Mouse (Mus musculus) liver, embryonic 12.5 days (tissue): ENCODE measurements around the gene Rsbn1. TPM values are rescaled to one million over a fixed set of nuclear protein-coding genes. Genes with fewer than 3 reads are reported as not detected.

ENCODE experiments used
- ATAC-seq: fragments of 200-750 bp; cut with Nextera tagmentation; 2 replicates; pipeline ENCODE4 v1.8.0; 2017; ENCODE audit warnings: moderate number of reproducible peaks, mild to moderate bottlenecking, moderate library complexity
- H3K27ac ChIP-seq: fragments of 300-500 bp; sonication (generic); 2 replicates; pipeline ENCODE4 v1.5.1; 2016; ENCODE audit warnings: mild to moderate bottlenecking
- H3K27me3 ChIP-seq: fragments of 300-500 bp; sonication (generic); replicated peaks from 2 replicates; pipeline ENCODE4 v1.6.1; 2016; ENCODE audit warnings: mild to moderate bottlenecking, moderate library complexity
- H3K36me3 ChIP-seq: fragments of 300-500 bp; sonication (generic); 2 replicates; pipeline ENCODE4 v1.6.1; 2016; ENCODE audit warnings: mild to moderate bottlenecking, moderate library complexity
- H3K4me1 ChIP-seq: fragments of 300-500 bp; sonication (generic); 2 replicates; pipeline ENCODE4 v1.6.1; 2016
- H3K4me2 ChIP-seq: fragments of 300-500 bp; sonication (generic); 2 replicates; pipeline ENCODE4 v1.6.1; 2016; ENCODE audit warnings: mild to moderate bottlenecking, moderate library complexity
- H3K4me3 ChIP-seq: fragments of 300-500 bp; sonication (generic); 2 replicates; pipeline ENCODE4 v1.5.1; 2016; ENCODE audit warnings: mild to moderate bottlenecking, moderate library complexity
- H3K9ac ChIP-seq: fragments of 300-500 bp; sonication (generic); 2 replicates; pipeline ENCODE4 v1.6.1; 2016; ENCODE audit warnings: mild to moderate bottlenecking, moderate library complexity
- H3K9me3 ChIP-seq: fragments of 300-500 bp; sonication (generic); replicated peaks from 2 replicates; pipeline ENCODE4 v1.6.1; 2016; ENCODE audit warnings: mild to moderate bottlenecking, moderate library complexity
- WGBS: fragments of 180-500 bp; shearing (Covaris S2); methylation state at CpG from one replicate; pipeline ENCODE4 v1.1.7; 2016; ENCODE audit not compliant: insufficient replicate concordance; 5-methylcytosine and 5-hydroxymethylcytosine counted together
- polyA plus RNA-seq: library from polyadenylated mRNA; unstranded; fragments of >200 nt; fragmentation: Nextera tagmentation; extraction: Ambion mirVana; gene quantifications from 2 replicates; pipeline ENCODE4 v1.2.1, GENCODE M21; 2016

Gene Rsbn1
- polyA plus RNA-seq: 6.7 and 7.2 TPM in 2 replicates

DNA sequence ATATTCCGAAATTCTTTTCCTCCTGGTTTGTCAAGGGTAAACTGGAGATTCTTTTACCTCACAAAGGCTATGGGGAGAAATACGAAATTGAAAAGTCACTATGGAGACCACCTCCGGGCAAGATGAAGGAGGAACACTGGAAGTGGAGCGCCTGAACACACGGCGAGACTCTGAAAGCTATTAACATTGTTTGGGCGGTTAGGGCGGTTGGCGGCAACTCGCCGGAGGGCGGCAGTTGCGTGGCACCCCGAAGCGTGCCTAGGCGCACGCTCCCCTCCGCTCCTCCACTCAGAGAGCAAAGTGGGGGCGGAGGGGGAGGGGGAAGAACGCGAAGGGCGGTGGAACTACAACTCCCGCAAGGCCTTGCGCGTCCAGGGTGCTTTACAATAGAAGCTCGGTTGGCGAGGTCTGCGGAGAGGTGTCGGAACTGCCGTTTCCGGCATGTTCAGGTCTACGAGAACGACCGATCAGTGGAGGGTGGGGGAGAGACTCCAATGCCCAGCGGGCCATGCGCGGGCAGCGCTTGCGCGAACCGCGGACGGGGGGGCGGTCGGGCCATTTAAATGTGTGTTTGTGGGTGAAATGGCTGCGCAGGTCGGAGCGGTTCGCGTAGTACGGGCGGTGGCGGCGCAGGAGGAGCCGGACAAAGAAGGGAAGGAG lies at the start of gene Rsbn1:
TSS of gene Rsbn1 (plus strand) at position 111 of the 660 bp plus-strand sequence.
- H3K27me3 ChIP-seq: no peaks in the 10 kb centered on the region
- H3K4me3 ChIP-seq: peak within 1 kb of the TSS; percentile 99
- peak; percentile 99 for ATAC-seq
- H3K36me3 ChIP-seq: no peaks in the 10 kb centered on the region
- WGBS: under 1% methylated on average over 51 of the region's 55 CpGs
- H3K9ac ChIP-seq: peak within 1 kb of the TSS; percentile 97
- H3K4me2 ChIP-seq: peak within 1 kb of the TSS; percentile 78
- H3K27ac ChIP-seq: peak within 1 kb of the TSS; percentile 95
- no peaks in the 10 kb centered on the region for H3K9me3 ChIP-seq
- peaks cover 19% of the 10 kb centered on the region for H3K4me1 ChIP-seq

DNA sequence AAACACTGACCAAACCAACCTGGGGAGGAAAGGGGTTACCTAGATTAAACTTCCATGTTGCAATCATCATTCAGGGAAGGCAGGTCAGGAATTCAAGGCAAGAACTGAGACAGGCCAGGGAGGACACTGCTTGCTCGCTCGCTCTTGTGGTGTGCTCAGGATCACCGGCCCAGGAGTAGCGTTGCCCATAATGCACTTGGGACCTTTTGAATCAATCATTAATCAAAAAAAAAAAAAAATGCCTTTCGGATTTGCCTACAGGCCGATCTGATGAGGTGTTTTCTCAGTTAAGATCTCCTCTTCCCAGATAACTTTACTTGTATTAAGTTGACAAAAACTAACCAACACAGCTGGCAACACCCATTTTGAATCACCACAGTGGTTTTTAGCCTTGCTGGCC lies 49.7 kb upstream of the Rsbn1 start:
- H3K27me3 ChIP-seq: no peaks in the 10 kb centered on the region
- no peaks in the 10 kb centered on the region for H3K4me1 ChIP-seq
- WGBS: 75% methylated on average over 6 of the region's 6 CpGs
- H3K27ac ChIP-seq: no peak overlapping the region
- no peak overlapping the region for H3K9ac ChIP-seq
- no peak overlapping the region for H3K4me2 ChIP-seq
- no peak overlapping the region for H3K4me3 ChIP-seq
- no peaks in the 10 kb centered on the region for H3K36me3 ChIP-seq
- no peaks in the 10 kb centered on the region for H3K9me3 ChIP-seq
- no peak for ATAC-seq

DNA sequence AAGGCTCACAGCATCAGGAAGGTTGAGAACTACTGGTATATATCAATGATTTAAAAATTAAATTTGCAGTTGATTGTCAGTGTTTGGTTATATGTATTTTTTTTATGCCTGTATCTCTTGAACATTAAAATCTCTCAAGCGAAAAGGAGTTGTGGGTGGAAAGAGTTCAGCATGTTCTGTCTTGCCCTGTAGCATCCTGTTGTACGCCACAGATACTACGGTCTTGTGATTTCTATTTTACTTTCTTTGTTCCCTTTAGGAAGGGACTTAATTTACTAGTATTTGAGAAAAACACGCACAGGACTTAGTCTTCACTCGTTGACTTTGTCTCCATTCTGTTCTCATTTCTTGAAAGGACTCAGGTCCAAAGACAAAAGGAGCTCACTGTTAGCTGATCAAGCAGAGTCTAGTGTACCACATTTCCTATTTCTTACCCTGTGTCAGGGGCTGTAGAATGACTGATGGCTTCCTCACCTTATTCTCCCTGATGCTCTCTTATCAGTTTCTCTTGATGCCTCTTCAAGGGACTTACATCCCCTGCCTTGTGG lies 46.4 kb upstream of the Rsbn1 start:
- H3K9me3 ChIP-seq: no peaks in the 10 kb centered on the region
- H3K4me2 ChIP-seq: no peak overlapping the region
- ATAC-seq: no peak
- no peaks in the 10 kb centered on the region for H3K36me3 ChIP-seq
- H3K4me3 ChIP-seq: no peak overlapping the region
- WGBS: 80% methylated on average over 5 of the region's 5 CpGs
- H3K4me1 ChIP-seq: no peaks in the 10 kb centered on the region
- no peak overlapping the region for H3K9ac ChIP-seq
- no peak overlapping the region for H3K27ac ChIP-seq
- no peaks in the 10 kb centered on the region for H3K27me3 ChIP-seq

DNA sequence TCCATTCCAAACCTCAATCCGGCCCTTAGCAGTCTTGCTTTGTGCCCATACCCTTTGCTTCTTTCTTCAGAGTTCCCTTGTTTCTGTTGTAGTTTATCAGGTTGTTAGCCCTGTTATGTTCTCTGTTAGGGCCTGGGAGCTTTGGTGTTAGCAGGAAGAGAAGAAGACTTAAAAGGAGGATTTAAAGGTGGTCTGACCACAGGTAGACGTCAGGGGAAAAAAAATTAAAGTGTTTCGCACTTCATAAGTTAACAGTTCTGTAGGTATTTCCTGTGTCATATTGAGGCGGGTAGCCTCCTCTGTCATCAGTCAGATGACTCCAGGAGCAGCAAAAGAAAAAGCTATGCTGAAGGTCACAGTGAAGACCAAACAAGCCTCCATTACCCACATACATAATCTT lies 45.9 kb upstream of the Rsbn1 start:
- Histone ChIP-seq H3K9me3 (no peaks in the 10 kb centered on the region), H3K27me3 (no peaks in the 10 kb centered on the region), H3K9ac (no peak overlapping the region), H3K4me1 (no peaks in the 10 kb centered on the region), H3K36me3 (no peaks in the 10 kb centered on the region), H3K27ac (no peak overlapping the region), H3K4me2 (no peak overlapping the region), H3K4me3 (no peak overlapping the region)
- no peak for ATAC-seq
- 61% methylated on average over 4 of the region's 4 CpGs for WGBS

DNA sequence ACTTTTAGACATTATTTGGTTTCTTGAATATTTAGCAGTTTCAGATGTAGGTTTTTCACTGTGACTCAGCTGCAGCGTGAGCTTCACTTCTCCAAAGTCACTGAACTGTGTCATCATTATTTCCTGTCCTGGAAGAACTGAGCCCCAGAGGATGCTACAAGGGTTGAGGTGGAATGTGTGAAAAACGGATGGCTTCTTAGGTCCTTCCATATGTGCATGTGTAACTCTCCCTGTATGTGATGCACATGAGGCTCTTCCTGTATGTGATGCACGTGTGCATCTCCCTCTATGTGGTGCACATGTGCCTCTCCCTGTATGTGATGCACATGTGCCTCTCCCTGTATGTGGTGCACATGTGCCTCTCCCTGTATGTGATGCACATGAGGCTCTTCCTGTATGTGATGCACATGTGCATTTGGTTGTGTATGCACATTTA lies 41.2 kb upstream of the Rsbn1 start:
- H3K4me3 ChIP-seq: no peak overlapping the region
- 41% methylated on average over 3 of the region's 3 CpGs for WGBS
- ATAC-seq: no peak
- H3K27me3 ChIP-seq: no peaks in the 10 kb centered on the region
- H3K27ac ChIP-seq: no peak overlapping the region
- no peak overlapping the region for H3K4me2 ChIP-seq
- H3K36me3 ChIP-seq: no peaks in the 10 kb centered on the region
- H3K4me1 ChIP-seq: no peaks in the 10 kb centered on the region
- H3K9me3 ChIP-seq: no peaks in the 10 kb centered on the region
- no peak overlapping the region for H3K9ac ChIP-seq

DNA sequence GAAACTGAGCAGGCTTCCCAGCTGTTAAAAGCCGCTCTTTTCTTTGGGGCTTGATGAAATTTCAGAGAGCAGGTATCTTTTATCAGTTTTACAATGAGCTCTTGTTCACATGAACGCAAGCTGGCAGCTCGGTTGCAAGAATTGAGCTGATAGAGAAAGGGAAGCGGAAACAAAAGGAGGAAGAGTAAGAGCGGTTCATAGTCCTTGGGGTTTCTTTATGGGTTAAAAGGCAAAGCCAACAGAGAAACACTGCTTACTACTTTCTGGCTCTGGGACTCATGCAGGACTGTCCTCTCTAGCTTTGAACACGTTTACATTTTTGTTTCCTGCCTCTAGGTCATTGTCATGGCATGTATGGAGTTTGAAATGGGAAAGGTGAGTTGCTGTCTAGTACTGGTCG lies 39.6 kb upstream of the Rsbn1 start:
- Histone ChIP-seq H3K36me3 (no peaks in the 10 kb centered on the region), H3K27ac (no peak overlapping the region), H3K9ac (no peak overlapping the region), H3K4me3 (no peak overlapping the region), H3K4me2 (no peak overlapping the region), H3K4me1 (no peaks in the 10 kb centered on the region), H3K27me3 (no peaks in the 10 kb centered on the region), H3K9me3 (no peaks in the 10 kb centered on the region)
- WGBS: 32% methylated on average over 7 of the region's 7 CpGs
- no peak for ATAC-seq

DNA sequence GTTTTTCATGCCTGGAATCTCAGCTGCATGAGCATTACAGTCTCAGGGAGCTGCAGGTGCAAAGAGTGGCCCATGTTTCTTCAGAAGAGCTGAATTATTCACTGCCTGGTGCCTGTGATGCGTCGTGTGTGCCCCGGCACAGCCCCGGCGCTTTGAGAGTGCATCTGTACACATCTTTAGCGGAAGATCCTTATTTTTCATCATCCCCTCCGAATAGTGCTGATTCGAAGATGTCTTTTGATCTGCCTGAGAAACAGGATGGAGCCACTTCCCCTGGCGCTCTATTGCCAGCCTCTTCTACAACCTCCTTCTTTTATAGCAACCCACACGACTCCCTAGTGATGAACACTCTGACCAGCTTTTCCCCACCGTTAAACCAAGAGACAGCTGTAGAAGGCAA lies 28.0 kb upstream of the Rsbn1 start:
- WGBS: 66% methylated on average over 11 of the region's 11 CpGs

DNA sequence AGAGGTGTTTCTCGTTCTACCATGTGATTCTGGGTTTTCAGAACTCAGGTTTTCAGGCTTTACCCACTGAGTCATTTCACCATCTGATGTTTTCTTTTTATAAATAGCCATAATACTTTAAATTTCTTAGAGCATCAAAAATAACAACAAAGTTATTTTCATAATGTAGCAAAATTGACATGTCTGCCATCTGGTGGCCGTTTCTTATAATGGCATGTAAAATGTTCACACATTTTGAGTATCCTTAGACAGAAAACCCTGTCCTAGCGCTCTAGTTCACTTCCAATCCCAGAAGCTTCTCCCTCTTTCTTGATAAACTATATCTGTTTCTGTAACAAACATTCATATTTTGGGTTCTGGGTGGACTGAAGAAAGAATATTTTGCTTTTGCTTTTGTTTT lies 26.3 kb upstream of the Rsbn1 start:
- Histone ChIP-seq H3K9ac (no peak overlapping the region), H3K4me2 (no peak overlapping the region), H3K27me3 (no peaks in the 10 kb centered on the region), H3K4me1 (no peaks in the 10 kb centered on the region), H3K9me3 (no peaks in the 10 kb centered on the region), H3K4me3 (no peak overlapping the region), H3K27ac (no peak overlapping the region), H3K36me3 (no peaks in the 10 kb centered on the region)
- 27% methylated on average over 3 of the region's 3 CpGs for WGBS
- ATAC-seq: no peak

More for the DNA sequence above, 28.0 kb upstream of the Rsbn1 start:
- H3K27ac ChIP-seq: no peak overlapping the region
- H3K27me3 ChIP-seq: no peaks in the 10 kb centered on the region
- H3K4me1 ChIP-seq: no peaks in the 10 kb centered on the region
- H3K4me2 ChIP-seq: no peak overlapping the region
- no peak for ATAC-seq
- no peaks in the 10 kb centered on the region for H3K36me3 ChIP-seq
- no peaks in the 10 kb centered on the region for H3K9me3 ChIP-seq
- H3K9ac ChIP-seq: no peak overlapping the region
- H3K4me3 ChIP-seq: no peak overlapping the region

DNA sequence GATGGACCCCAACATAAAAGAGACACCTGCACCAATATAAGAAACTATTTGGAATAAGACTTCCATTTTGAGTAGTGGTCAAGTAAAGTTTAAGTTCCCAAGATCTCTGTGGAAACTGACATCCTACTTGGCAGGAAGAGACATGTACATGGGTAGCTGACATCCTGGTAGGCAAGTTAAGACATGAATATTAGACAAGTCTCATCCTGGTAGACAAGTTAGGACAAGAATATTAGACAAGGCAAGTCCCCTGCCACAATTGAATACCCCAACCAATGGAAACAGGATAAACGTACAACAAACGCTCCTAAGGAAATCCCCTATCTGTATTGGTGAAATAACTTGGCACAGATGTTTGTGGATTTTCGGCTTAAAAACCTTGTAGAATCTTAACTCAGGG lies 20.5 kb upstream of the Rsbn1 start:
- Histone ChIP-seq H3K27me3 (no peaks in the 10 kb centered on the region), H3K4me3 (no peak overlapping the region), H3K9ac (no peak overlapping the region), H3K27ac (no peak overlapping the region), H3K9me3 (no peaks in the 10 kb centered on the region), H3K4me2 (no peak overlapping the region), H3K36me3 (no peaks in the 10 kb centered on the region), H3K4me1 (no peaks in the 10 kb centered on the region)
- no peak for ATAC-seq
- 71% methylated on average over 3 of the region's 3 CpGs for WGBS

DNA sequence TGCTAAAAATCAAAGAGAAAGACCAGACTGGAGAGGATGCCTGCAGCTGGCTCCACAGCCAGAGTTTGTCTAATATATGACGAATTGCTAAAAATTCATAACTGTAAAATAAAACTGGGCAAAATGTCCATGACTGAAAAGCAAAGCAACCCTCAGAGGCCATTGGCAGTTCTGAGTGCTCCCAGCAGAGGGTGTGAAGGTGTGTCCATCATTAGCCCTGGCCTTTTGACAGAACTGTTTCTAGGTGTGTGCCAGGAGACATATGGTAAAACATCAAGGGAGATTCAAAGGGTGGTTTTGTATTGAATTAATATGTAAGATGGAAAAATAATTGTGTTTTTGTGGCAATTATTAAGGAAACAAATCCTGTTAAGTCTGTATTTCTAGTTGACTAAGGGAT lies 9.2 kb upstream of the Rsbn1 start:
- no peak overlapping the region for H3K27ac ChIP-seq
- H3K4me1 ChIP-seq: no peaks in the 10 kb centered on the region
- no peak overlapping the region for H3K9ac ChIP-seq
- no peak for ATAC-seq
- no peaks in the 10 kb centered on the region for H3K36me3 ChIP-seq
- no peaks in the 10 kb centered on the region for H3K27me3 ChIP-seq
- no peak overlapping the region for H3K4me3 ChIP-seq
- H3K9me3 ChIP-seq: no peaks in the 10 kb centered on the region
- H3K4me2 ChIP-seq: no peak overlapping the region
- WGBS: 55% methylated on average over 1 of the region's 1 CpGs

DNA sequence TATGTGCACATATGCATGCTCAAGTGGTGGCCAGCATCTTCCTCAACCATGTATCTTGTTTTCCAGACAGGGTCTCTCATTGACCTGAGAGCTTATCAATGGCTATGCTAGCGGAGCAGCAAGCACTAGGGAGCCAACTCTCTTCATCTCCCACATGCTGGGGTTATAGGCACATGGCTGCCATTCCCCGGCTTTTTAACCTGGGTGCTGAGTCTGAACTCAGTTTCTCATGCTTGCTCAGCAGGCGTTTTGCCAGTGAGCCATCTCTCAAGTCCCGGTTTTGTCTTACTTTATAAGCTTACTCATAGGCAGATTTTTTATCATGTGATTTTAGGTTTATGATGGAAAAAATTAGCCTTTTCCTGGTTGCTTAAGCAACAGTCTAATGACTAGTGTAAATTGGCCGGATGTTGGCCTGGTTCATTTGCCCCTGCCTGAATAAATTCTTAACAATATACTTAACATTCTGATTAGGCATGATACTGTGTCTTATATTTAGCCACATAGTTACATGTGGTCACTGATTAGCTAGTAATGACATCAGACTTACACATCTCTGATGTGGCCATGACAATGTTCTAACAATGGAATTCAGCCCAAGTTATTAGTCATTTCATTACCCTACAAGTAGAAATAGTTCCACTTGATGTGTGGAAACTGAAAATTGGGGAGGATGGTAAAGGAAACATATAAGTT lies 6.4 kb upstream of the Rsbn1 start:
- H3K4me3 ChIP-seq: no peak overlapping the region
- ATAC-seq: no peak
- H3K27ac ChIP-seq: no peak overlapping the region
- H3K4me1 ChIP-seq: no peaks in the 10 kb centered on the region; the same call in 1 of the 2 replicates
- no peak overlapping the region for H3K9ac ChIP-seq
- H3K9me3 ChIP-seq: no peaks in the 10 kb centered on the region
- H3K36me3 ChIP-seq: no peaks in the 10 kb centered on the region
- no peak overlapping the region for H3K4me2 ChIP-seq
- no peaks in the 10 kb centered on the region for H3K27me3 ChIP-seq
- 71% methylated on average over 5 of the region's 5 CpGs for WGBS

DNA sequence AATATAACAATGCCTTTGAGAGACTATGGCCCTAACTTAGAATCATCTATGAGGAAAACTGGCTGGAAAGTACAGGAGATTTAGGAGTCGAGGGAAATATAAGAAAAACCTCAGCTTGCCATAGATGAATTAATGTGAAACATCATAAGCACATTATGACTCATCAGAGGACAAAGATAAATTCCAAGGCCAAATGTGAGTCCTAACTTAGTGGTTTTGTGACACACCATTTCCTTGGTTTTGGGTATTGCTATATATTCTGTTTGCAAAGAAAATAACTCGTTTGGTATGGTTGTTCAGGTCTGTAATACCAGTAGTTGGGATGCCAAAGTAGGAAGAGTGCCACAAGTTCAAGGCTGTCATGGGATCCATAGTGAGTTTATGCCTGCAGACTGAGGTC lies 5.1 kb upstream of the Rsbn1 start:
- 46% methylated on average over 2 of the region's 2 CpGs for WGBS
- H3K27me3 ChIP-seq: no peaks in the 10 kb centered on the region
- H3K9ac ChIP-seq: no peak overlapping the region
- H3K27ac ChIP-seq: no peak overlapping the region
- ATAC-seq: no peak
- no peaks in the 10 kb centered on the region for H3K36me3 ChIP-seq
- no peak overlapping the region for H3K4me3 ChIP-seq
- H3K9me3 ChIP-seq: no peaks in the 10 kb centered on the region
- no peaks in the 10 kb centered on the region; the same call in 1 of the 2 replicates for H3K4me1 ChIP-seq
- no peak overlapping the region for H3K4me2 ChIP-seq
